Mouse (Mus musculus): ENCODE results near the gene Pla2g2e.
"Not testable (repeated sequence)": the region's sequence is repeated elsewhere in the genome, so short reads cannot be mapped to it uniquely, and the experiment has no call there.

Pla2g2e gene

DNA sequence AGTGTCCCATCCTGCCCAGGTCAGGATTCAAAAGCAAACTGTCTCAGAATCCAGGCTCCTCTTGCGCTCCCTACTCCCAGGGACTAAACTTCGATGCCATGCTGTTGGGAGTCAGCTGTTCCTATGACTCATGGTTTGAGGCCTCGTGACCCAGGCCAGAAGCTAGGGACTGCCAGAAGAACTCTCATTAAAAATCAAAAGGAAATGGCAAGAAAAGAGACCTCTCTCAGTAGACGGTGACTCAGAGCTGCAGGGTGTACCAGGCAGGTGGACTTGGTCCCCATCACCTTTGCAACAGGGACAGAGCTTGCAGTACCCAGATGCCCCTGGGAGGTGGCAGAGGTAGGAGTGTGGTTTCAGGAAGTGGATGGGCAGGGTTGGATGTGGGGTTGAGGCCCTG lies at the start of gene Pla2g2e:
TSS of gene Pla2g2e (plus strand) at position 212 of the 400 bp plus-strand sequence.
- DNase-seq (ENCODE audit: low spot score in 2 of 2) = no peak

DNA sequence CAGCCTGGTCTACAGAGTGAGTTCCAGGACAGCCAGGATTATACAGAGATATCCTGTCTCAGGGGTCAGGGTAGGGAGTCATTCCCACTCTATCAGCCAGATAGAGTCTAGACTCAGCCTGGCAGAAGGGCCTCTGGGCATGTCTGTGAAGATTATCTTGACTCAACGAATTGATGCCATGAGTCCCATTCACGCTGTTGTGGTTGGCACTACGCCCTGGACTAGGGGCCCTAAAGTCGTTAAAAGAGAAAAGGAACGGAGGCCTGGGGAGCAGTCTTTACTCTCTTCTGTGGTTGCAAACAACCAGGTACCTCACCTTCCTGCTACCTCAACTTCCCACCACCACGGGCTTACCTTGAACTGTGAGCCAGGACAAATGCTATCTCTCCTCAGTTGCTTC lies 37.9 kb upstream of the Pla2g2e start:
- no peak for DNase-seq (ENCODE audit: low spot score in 2 of 2)

DNA sequence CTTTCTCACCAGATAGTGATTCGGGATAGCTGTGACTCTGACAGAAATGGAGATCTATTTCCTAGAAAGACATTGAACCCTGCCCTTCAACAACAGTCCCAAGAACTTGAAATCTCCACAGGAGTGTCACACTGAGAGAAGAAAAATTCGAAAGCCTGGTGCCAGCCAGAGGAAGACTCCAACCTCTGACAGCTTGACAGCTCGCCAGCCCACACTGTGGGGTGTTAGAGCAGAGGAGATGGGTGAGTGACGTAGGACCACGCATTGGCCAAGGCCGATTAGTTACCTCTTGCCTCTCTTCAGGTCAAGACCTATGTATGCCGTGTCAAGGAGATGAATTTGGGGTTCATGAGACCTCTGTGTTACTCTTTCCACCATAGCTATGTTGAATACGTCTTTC lies 37.0 kb upstream of the Pla2g2e start:
- no peak for DNase-seq (ENCODE audit: low spot score in 2 of 2)

DNA sequence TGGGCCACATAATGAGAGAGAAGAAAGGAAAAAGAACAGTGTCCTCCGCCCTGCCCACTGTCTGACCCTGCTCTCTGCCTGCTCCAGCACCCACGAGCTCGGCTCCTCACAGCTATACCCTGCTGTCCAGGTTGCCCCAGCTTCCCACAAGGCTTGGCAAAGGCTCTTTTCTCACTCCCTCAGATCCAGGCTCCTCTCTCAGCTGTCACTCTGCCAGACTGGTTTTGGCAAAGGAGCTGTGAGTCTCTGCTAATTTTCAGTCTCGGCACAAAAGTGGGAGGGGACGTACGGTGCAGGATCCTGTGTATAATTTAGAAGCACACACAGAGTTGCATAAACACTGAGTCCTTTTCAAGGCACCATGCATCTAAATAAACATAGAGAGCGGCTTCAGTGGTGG lies 36.4 kb upstream of the Pla2g2e start:
- no peak for DNase-seq (ENCODE audit: low spot score in 2 of 2)

DNA sequence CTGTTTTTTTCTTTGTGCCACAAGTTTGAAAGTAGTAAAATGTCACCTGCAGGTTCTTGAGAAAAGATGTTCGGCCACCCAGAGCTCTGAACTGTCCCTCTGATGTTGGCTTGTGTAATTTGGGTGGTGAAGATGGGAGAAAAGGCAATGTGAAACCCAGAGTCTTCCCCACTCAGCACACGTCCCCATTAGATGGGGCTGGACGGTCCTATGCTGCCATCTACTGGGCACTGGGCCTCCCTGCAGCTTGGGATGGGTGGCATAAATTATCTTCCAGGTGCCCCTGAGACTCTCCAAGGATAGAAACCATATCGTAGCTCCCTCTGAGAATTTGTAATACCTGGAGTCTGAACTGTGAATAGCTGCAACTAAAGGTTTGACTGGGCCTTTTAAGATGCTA lies 26.3 kb upstream of the Pla2g2e start:
- DNase-seq (ENCODE audit: low spot score in 2 of 2) = peak; percentile 30 to 57

DNA sequence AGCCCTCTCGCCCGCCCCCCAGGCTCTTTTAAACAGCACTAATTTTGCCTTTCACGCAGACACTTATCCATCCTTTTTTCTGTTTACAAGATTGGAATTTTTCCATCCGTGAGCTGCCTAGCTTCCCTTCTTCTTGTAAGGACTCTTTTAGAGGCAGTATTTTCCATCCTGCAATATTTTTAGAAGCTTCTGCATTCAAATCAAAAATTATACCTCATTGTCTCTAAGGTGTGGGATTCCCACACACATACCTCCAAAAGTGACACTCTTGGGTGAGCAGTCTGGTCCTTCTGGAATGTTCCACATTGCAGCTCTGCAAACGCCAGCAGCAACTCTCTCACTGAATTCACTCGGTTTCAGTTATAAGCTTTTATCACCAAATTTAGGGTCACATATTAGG lies 24.8 kb upstream of the Pla2g2e start:
- DNase-seq (ENCODE audit: low spot score in 2 of 2) = no peak

DNA sequence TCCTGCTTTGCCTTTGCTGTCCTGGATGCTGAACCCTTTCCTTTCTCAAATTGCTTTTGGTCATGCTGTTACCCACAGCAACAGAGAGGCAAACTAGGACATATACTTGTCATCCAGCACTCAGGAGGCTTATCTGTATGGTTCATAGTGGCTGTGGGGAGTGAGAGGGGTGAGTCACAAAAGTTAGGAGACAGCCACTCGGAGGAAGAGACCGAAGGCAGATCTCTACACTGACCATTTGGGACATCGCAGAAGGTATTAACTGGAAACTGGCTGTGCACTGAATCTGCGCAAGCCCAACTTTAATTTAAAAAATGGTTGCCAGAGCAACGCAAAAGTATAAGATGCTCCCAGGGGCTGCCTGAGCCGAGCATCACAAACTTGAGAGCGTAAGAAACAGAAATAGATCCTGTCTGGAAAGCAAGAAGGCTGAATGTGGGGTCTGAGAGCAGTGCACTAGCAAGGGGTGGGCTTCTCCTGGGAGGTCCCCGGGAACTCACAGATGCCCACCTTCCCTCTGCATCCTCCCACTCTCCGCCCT lies 22.6 kb upstream of the Pla2g2e start:
- DNase-seq (ENCODE audit: low spot score in 2 of 2) = no peak

DNA sequence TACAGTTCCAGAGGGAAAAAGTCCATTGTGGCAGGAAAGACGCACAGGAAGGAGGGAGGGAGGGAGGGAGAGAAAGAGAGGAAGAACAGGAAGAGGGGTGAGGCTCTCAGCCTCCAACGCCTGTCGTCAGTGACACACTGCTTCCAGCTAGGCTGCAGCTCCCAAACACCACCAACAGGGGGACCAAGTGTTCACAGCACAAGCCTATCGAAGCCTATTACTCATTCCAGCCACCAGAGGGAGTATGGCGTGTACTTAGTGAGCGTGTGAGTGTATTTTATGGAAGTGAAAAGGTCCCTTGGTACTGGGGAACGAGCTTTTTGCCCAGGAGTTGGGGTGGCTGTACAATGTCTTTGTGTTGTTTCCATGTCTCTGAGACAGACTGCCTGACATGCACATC lies 21.3 kb upstream of the Pla2g2e start:
- DNase-seq (ENCODE audit: low spot score in 2 of 2) = peak in 1 of 2 experiments; percentile 44

DNA sequence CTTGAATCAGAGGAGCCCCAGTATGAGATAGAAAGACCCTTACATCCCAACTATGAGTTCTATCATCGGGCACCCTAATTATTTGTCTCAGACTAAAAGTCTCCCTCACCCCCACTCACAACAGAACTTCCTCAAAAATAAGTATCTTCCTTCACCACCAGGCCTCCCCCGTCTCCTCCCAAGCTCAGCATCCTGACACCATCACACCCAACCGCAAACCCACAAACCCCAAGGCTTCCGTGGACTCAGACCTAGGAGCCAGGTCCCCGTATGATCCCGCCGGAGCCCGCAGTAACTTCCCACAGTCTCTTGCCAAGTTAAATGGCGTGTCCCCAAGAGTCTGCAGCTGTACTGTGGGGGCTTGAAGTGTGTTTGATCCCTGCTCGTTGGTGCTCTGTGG lies 20.2 kb upstream of the Pla2g2e start:
- no peak for DNase-seq (ENCODE audit: low spot score in 2 of 2)

DNA sequence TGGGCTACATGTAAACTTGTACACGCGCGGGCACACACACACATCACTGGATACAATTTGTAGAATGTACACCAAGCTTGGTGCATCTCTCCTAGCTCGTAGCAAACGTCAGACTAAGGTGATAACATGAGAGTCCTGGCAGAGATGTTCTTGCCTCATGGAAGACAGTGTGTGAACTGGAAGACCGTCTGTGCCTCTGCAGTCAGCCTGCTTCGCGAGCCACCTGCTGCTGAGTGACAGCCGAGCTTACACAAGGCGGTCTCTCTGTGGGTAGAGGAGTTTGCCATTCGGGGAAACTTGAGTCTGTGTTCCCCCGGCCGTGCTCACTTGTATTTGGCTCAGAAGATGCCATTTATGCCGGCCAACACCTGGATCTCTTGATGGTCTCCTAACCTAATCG lies 19.3 kb upstream of the Pla2g2e start:
- DNase-seq (ENCODE audit: low spot score in 2 of 2) = no peak

DNA sequence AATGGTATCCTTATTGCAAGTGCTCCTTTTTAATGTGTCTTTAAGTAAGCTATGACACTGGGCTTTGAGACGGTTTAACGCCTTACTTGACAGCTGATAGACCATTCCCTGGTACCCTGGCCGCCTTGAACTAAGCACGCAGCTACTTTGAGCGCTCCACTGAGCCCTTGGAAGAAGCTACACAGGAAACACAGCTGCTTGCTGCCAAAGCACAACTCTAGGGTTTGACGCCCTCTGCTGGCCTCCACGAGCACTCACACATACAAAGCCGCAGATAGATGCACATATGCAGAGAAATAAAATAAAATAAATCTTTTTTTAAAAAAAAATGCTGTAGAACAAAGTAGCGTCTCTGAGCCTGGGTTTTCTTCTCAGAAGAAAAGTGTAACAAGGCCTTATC lies 18.5 kb upstream of the Pla2g2e start:
- DNase-seq (ENCODE audit: low spot score in 2 of 2) = no peak

DNA sequence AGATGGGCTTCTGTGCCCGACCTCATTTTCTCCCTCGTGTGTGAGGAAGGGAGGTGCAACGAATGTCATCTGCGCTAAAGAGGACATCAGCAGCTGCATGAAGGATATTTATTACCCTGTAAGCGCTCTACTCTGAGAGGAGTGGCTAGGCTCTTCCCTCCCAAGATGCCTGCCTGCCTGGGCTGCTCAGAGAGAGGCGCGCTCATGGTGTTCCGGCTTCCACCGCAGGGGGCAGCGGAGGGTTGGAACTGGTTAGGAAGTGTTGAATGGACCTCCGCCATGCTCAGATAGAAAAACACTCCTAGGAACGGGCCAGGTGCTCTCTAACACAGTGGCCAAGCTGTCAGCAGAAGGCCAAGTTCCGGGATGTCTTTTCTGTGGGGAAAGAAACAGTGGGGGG lies 18.0 kb upstream of the Pla2g2e start:
- DNase-seq (ENCODE audit: low spot score in 2 of 2) = peak in 1 of 2 experiments; percentile 31

DNA sequence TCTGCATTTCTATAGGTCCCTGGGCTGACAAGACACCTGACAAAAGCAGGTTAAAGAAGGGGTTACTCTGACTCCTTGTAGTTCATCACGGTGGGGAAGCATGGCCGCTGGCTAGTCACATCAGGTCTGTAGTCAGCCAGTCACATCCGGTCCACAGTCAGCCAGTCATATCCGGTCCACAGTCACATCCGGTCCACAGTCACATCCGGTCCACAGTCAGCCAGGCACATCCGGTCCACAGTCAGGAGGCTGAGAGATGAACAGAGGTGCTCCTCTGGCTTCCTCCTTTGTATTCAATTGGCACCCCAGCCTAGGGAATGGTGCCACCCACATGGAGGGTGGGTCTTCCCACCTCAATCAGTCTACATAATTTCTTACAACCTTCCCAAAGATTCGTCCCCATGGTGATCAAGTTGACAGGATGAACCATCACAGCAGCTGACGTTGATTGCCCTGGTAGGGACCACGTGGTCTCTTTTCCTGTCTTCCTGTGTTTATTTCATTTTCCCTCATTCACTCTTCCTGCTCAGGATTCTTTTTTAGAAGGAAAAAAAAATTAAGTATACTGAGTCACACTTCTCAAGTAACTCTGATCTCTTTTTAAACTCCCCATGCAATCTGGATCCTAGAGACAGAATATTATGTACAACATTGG lies 14.3 kb upstream of the Pla2g2e start, which contains the start of gene Pla2g5:
TSS of gene Pla2g5 (minus strand) at position 139 of the 655 bp plus-strand sequence.
- DNase-seq (ENCODE audit: low spot score in 2 of 2) = no peak

DNA sequence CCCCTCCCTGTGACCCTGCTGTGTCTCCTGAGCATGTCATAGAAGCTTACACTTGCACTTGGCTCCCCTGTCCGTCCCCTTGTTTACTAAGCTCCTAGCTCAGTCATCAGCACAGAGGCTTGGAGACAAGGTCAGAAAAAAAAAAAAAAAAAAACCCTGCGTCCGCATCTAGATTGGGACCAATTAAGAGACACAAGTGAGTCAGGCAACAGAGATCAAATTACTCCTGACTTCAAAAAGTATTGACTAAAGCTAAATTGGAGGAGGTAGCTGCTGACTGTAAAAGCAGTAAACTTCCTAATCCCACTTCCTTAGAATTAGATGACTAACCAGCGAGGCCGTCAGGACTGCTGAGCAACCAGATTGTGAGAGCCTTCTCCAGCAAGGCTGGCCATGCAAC lies 12.7 kb upstream of the Pla2g2e start:
- no peak for DNase-seq (ENCODE audit: low spot score in 2 of 2)

DNA sequence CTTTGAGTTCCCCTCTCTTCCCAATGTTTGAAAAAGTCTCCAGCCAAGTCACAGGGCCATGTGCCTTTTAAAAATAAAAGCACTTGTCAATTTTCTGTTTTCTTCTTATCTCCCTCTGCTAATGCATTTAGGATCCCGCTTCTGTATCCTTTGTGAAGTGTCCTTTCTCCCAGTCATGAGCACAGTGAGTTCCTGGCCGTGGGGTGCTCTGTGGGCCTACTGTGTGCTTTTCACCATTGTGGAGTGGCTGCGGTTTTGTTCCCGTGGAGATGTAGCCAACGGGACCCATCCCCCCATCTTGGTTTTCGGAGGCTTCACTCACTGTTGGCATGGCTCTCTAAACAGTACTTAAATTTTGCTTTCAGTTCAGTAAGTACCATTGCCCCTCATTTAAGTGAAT lies 11.8 kb upstream of the Pla2g2e start:
- no peak for DNase-seq (ENCODE audit: low spot score in 2 of 2)

DNA sequence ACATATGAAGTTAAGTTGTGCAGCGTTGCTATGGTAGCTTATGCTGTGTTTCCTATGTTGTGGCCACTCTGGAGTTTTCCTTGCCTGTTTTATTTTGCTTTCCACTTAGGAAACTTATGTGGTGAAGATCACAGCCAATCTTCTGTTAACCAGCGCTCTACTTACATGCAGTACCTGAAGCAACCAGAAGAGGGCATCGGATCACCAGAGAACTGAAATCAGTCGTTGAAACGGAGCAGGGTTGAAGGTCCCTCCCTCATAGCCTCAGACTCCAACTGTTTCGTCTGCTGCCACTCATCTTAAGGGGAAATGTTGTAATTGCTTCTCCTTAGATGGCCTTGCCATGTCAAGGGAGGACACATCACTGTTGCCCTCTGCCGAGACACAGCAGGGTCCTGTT lies 11.3 kb upstream of the Pla2g2e start:
- peak; percentile 30 to 65 for DNase-seq (ENCODE audit: low spot score in 2 of 2)

DNA sequence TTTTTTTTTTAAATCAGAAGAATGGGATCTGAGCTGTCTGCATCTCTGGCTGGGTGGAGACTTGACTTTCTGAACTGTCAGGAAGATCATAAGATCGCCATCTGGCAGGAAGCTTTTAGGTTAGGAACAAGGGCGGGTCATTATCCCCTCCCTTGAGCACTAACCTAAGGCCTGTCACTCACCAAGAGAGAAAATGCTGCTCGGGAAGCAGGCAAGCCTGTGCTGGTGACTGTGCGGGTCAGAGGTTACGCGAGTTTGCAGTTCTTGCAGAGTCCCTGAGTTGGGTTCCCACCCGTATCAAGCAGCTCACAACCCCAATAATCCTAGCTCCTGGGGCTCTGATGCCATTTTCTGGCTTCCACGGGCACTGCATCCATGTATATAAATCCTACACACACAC lies 9.1 kb upstream of the Pla2g2e start:
- no peak for DNase-seq (ENCODE audit: low spot score in 2 of 2)

DNA sequence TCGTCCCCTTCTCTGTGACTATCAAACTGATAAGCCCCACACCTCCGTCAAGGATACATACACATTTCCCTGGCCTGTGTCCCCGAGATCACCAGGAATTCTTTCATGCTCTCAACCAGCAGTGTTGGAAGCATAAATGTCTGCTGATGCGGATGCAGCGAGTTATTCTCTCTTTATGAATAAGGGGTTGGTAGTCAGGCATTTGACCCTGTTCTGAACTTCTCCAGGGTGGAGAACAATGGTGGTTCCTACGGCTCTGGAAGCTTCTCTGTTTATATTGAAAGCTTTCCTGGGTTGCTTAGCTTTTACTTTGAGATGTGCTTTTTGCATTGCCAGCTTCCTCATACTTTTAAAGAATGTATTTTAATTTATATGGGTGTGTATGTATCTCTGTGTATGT lies 3.9 kb upstream of the Pla2g2e start, which contains the start of gene Gm13030:
TSS of gene Gm13030 (minus strand) at position 101 of the 400 bp plus-strand sequence.
- no peak for DNase-seq (ENCODE audit: low spot score in 2 of 2)

DNA sequence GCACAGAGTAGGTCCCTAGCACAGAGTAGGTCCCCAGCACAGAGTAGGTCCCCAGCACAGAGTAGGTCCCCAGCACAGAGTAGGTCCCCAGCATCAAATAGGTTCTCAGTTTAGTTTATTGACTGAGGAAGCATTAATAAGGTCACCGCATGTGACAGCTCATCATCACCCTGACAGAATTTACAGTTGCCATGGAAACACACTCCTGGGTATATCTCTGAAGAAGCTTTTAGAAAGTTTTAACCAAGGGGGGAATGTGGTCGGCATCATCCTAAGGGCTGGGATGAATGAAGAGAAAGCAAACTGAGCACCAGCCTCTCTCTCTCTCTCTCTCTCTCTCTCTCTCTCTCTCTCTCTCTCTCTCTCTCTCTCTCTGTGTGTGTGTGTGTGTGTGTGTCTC lies 2.5 kb upstream of the Pla2g2e start:
- not testable (repeated sequence) for DNase-seq (ENCODE audit: low spot score in 2 of 2)

DNA sequence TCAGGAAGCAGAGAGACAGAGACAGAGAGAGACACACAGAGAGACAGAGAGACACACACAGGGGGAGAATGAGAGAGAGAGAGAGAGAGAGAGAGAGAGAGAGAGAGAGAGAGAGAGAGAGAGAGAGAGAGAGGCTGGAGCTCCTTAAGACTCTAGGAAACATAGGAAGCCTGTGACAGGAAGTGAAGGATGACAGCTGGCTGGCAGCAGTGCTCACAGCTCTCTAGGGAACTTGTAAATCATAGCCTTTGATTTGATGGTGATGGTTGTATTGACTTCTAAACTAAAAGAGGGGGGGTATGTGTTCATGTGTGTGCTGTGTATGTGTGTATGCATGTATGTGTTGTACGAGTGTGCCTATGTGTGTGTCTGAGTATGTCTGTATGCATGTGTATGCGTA lies 1.8 kb upstream of the Pla2g2e start:
- no peak for DNase-seq (ENCODE audit: low spot score in 2 of 2)

DNA sequence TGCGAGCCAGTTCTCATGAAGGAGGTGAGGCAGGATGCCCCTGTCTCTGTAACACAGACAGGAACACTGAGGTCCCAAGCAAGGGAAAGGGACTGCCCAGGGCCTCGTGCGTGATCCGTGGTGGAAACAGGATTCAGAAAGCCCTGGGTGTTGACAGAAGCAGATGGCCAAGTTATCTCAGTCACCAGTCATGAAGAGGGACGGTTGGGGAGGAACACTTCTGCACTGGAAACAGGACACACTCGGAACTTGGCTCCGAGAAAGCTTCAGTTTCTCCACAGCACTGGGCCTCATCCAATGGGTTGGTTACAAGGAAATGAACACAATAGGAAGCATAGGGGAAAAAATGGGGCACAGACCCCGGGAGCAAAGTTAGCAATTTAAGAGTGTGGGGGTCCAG lies 1.0 kb downstream of the Pla2g2e start:
- no peak for DNase-seq (ENCODE audit: low spot score in 2 of 2)

DNA sequence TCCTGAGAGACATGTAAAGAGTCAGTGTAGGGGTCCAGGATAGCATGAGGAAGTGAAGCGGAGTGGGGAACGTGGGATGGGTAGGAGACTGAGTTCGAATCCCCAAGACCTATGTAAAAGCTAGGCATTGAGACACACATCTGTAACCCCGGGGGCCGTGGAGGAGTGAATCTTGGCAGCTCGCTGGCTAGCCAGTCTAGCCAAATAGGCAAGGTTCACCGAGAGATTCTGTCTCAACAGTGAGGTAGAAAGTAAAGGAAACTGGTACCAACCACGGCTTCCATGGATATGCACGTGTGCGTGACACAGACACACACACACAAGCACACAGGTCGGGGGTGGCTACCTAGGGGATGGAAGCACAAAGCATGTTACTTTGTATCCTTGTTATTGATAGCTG lies 2.1 kb downstream of the Pla2g2e start:
- DNase-seq (ENCODE audit: low spot score in 2 of 2) = no peak

DNA sequence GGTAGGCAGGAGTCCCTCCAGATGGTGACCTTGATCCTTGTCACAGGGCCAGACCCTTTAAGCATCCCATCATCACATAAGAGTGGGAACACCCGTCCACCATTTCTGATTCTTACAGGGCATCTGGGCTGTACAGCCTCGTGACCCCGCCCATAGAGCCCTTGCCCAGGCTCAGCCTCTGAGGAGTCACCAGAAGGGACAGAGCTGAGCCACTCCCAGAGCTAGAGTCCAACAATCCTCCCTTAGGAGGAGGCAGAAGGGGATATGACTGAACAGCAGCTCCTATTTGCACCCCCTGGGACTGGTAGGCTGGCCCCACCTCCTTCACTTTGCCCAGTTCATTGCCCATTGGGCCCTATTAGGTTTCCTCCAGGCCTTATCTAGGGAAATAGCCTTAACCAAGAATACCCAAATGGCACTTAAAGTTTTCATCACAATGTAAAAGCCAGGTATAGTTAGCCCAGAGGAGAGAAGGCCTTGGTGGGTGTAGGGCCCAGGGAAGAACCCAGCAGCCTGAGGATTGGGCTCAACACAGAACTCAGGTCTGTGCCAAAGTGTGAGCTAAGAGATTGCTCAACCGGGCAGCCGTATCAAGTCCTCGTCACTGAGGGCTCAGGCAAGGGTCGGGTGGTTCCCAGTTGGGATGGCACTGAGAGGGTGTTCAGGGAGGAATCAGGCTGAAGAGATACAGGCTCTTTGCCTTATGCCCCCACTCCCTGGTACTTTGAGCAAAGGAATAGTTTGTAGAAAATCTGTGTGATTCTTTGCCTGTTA lies 3.3 kb downstream of the Pla2g2e start:
- no peak for DNase-seq (ENCODE audit: low spot score in 2 of 2)

Measured in spleen, postnatal 14 days (tissue).